Mouse (Mus musculus): ENCODE measurements around the gene Iqcn.

Iqcn gene

GRCm38 (mm10) chr8:70678679-70679078 lies 24.6 kb upstream of the Iqcn start:
- no peak for DNase-seq (ENCODE audit: low spot score)

- DNase-seq (ENCODE audit: low spot score): no peak
Measured at GRCm38 (mm10) chr8:70679404-70679803, 23.9 kb upstream of the Iqcn start.

- no peak for DNase-seq (ENCODE audit: low spot score)
Measured at GRCm38 (mm10) chr8:70680039-70680438, 23.2 kb upstream of the Iqcn start.

- no peak for DNase-seq (ENCODE audit: low spot score)
Measured at GRCm38 (mm10) chr8:70681410-70681809, 21.8 kb upstream of the Iqcn start.

- DNase-seq (ENCODE audit: low spot score): peak; percentile 48
Measured at GRCm38 (mm10) chr8:70682193-70682592, 21.1 kb upstream of the Iqcn start.

GRCm38 (mm10) chr8:70682692-70683091 lies 20.6 kb upstream of the Iqcn start:
- DNase-seq (ENCODE audit: low spot score): no peak

- DNase-seq (ENCODE audit: low spot score): no peak
Measured at GRCm38 (mm10) chr8:70684291-70684690, 19.0 kb upstream of the Iqcn start.

GRCm38 (mm10) chr8:70687576-70687975 lies 15.7 kb upstream of the Iqcn start:
- no peak for DNase-seq (ENCODE audit: low spot score)

- DNase-seq (ENCODE audit: low spot score): no peak
Measured at GRCm38 (mm10) chr8:70688136-70688535, 15.1 kb upstream of the Iqcn start.

- DNase-seq (ENCODE audit: low spot score): no peak
Measured at GRCm38 (mm10) chr8:70689892-70690390, 13.3 kb upstream of the Iqcn start.

- no peak for DNase-seq (ENCODE audit: low spot score)
Measured at GRCm38 (mm10) chr8:70691230-70691629, 12.0 kb upstream of the Iqcn start.

- no peak for DNase-seq (ENCODE audit: low spot score)
Measured at GRCm38 (mm10) chr8:70691727-70692231, 11.5 kb upstream of the Iqcn start.

- DNase-seq (ENCODE audit: low spot score): no peak
Measured at GRCm38 (mm10) chr8:70693636-70694035, 9.6 kb upstream of the Iqcn start.

- no peak for DNase-seq (ENCODE audit: low spot score)
Measured at GRCm38 (mm10) chr8:70695318-70696018, 7.8 kb upstream of the Iqcn start.

GRCm38 (mm10) chr8:70696019-70696885 lies 7.0 kb upstream of the Iqcn start:
- peak; percentile 44 for DNase-seq (ENCODE audit: low spot score)

- DNase-seq (ENCODE audit: low spot score): no peak
Measured at GRCm38 (mm10) chr8:70696946-70697345, 6.3 kb upstream of the Iqcn start.

GRCm38 (mm10) chr8:70697366-70698250 lies 5.6 kb upstream of the Iqcn start:
- DNase-seq (ENCODE audit: low spot score): no peak

GRCm38 (mm10) chr8:70698310-70699109 lies 4.7 kb upstream of the Iqcn start, which contains the start of gene Jund:
Gene Jund (plus strand): TSS chr8:70698949.
- peak; percentile 99 for DNase-seq (ENCODE audit: low spot score)

GRCm38 (mm10) chr8:70699116-70699833 lies 4.0 kb upstream of the Iqcn start:
- DNase-seq (ENCODE audit: low spot score): no peak

- DNase-seq (ENCODE audit: low spot score): peak; percentile 40
Measured at GRCm38 (mm10) chr8:70699834-70700554, 3.3 kb upstream of the Iqcn start.
